Mouse (Mus musculus) small intestine, adult 2 months (tissue): Measurements from ENCODE around the gene Coq8b.

ENCODE experiments used
- CTCF ChIP-seq: fragments of 200-500 bp; IDR thresholded peaks from 2 replicates; pipeline ENCODE4 v1.5.1; 2012; ENCODE audit warnings: low read depth, mild to moderate bottlenecking, control low read depth, inconsistent platforms, low read length, moderate library complexity, mixed read lengths; ENCODE audit not compliant: insufficient replicate concordance, insufficient read length; ENCODE audit errors: extremely low read depth
- POLR2A ChIP-seq: fragments of 200-500 bp; IDR thresholded peaks from 2 replicates; pipeline ENCODE4 v1.6.1; 2012; ENCODE audit warnings: low read depth, mild to moderate bottlenecking, control low read depth, inconsistent platforms, low read length, moderate library complexity

DNA sequence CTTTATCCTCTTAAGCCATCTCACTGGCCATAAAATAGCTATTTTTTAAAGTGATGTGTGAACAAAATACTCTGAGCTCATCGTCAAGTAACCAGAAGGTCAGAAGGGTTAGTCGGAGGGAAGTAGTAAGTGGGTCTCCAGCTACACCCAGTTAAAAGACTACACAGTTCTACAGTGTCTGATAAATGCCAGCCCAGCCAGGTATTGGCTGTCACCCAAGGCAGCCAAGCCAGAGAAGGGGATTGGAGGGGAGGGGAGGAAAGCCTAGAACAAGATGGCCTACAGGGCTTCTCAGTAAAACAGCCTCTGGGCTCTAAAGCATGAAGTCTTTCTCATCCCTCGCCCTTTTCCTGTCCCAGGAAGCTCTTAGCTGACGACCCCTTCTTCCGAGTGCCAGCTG, 17.1 kb downstream of the Coq8b start:
- no peak for TF ChIP-seq CTCF
- no peak for TF ChIP-seq POLR2A
